Mouse (Mus musculus) liver, embryonic 14.5 days (tissue): ENCODE results near the gene Agbl4.

ENCODE experiments used
- CTCF ChIP-seq: IDR thresholded peaks from 2 replicates; pipeline ENCODE4 v1.5.1; 2016; ENCODE audit warnings: antibody characterized with exemption, low read depth, control low read depth
- EP300 ChIP-seq: IDR thresholded peaks from 2 replicates; pipeline ENCODE4 v1.6.1; 2016; ENCODE audit warnings: antibody characterized with exemption, low read depth

DNA sequence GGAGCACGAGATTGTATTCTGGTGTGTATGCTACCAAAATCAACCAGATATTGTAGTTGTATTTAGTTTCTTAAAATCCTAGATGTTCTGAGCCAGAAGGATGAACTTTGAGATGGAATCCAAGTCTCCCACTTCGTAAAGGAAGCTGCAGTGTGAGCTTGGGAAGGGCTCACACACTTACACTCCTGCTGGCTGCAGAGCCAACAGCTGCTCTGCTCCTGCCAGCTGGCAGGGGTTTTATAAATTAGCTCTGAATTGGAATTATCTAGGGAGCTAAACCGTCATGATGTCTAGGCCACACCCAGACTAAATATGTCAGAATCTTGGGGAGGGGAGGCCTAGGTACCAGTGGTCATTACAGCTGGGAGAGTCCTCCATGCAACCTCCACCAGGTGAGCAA is 1055.8 kb downstream of the Agbl4 start:
- TF ChIP-seq CTCF (no peak), EP300 (no peak)
